Mouse (Mus musculus): ENCODE data around the gene Rtbdn.

- TF ChIP-seq POLR2A (IDR thresholded peaks at IDR 0.05; ENCODE audit: insufficient read depth, low read depth, low read length) (no peak), CTCF (IDR thresholded peaks at IDR 0.05; ENCODE audit: insufficient read depth, low read depth, low read length) (no peak)
Observed at GRCm38 (mm10) chr8:84901071-84901470, 45.7 kb upstream of the Rtbdn start.

Measured in olfactory bulb, adult 2 months (tissue).